In genomic region chr14:22627105-22627829, GRCm38 (mm10) we compare ENCODE assay signal across 10 mouse cellular contexts.
DNase-seq lines count a peak whose midpoint lies in the region; ATAC-seq and TF ChIP-seq lines count a peak whose summit lies in the region.
"Had no signal": no experiment of that assay in that cellular context is flagged by ENCODE, and none has a peak within 500 bp of the region (broad histone marks: within the 10 kb centered on the region; RNA-seq: fewer than 3 reads in every experiment).

No protein-coding gene starts in this region.

- H3K27me3 ChIP-seq in neural tube, embryonic 15.5 days (replicated peaks): no peaks in the 10 kb centered on the region
- H3K27me3 ChIP-seq in stomach, postnatal 0 days (ENCODE audit: control insufficient read depth, insufficient read depth, low read length): no peaks in the 10 kb centered on the region
- 0 out of 2 replicates have a peak, but pooled peaks cover 5% of the 10 kb centered on the region for H3K27me3 ChIP-seq in heart, embryonic 12.5 days (replicated peaks)

- H3K4me1 ChIP-seq in neural tube, embryonic 15.5 days: no peaks in the 10 kb centered on the region
- H3K4me1 ChIP-seq in stomach, postnatal 0 days (replicated peaks; ENCODE audit: control insufficient read depth, insufficient read depth): no peaks in the 10 kb centered on the region
- H3K4me1 ChIP-seq in heart, embryonic 12.5 days (replicated peaks): 0 out of 2 replicates have a peak, but pooled peaks cover 5% of the 10 kb centered on the region

- no peak overlapping the region for H3K9ac ChIP-seq in neural tube, embryonic 15.5 days (replicated peaks)
- no peak overlapping the region for H3K9ac ChIP-seq in stomach, postnatal 0 days (ENCODE audit: low read length)
- H3K9ac ChIP-seq in heart, embryonic 12.5 days: no peak overlapping the region

- TF ChIP-seq CTCF in stomach, postnatal 0 days (IDR thresholded peaks at IDR 0.05; ENCODE audit: low read depth): no peak

- H3K36me3 ChIP-seq in neural tube, embryonic 15.5 days: no peaks in the 10 kb centered on the region
- no peaks in the 10 kb centered on the region for H3K36me3 ChIP-seq in stomach, postnatal 0 days (ENCODE audit: control insufficient read depth, insufficient read depth, low read length)
- no peaks in the 10 kb centered on the region for H3K36me3 ChIP-seq in heart, embryonic 12.5 days

- WGBS in neural tube, embryonic 15.5 days: 62% methylated on average over 8 of the region's 8 CpGs
- WGBS in stomach, postnatal 0 days: 31% methylated on average over 8 of the region's 8 CpGs
- WGBS in heart, embryonic 12.5 days: 62% methylated on average over 8 of the region's 8 CpGs

- peak; percentile 35 for DNase-seq in neural tube, embryonic 10.5 days (ENCODE audit: extremely low spot score, low spot score)
- peak; percentile 47 for DNase-seq in fat pad, adult 2 months (ENCODE audit: extremely low read depth, low read depth, low spot score)
- peak; percentile 94 for DNase-seq in kidney, adult 9 months
- no peak for DNase-seq in stomach, postnatal 0 days (ENCODE audit: low spot score)
- DNase-seq: heart, postnatal 4 days; right cerebral cortex, postnatal 4 days had no signal

- no peaks in the 10 kb centered on the region for H3K9me3 ChIP-seq in neural tube, embryonic 15.5 days (replicated peaks)
- H3K9me3 ChIP-seq in stomach, postnatal 0 days (ENCODE audit: control insufficient read depth, low read length): no peaks in the 10 kb centered on the region
- H3K9me3 ChIP-seq in heart, embryonic 12.5 days (replicated peaks): no peaks in the 10 kb centered on the region

- no peak overlapping the region for H3K27ac ChIP-seq in neural tube, embryonic 15.5 days (replicated peaks)
- H3K27ac ChIP-seq in stomach, postnatal 0 days (replicated peaks): 0 out of 2 replicates have a peak overlapping the region, but pooled peaks have one; percentile 35
- H3K27ac ChIP-seq in heart, embryonic 12.5 days (ENCODE audit: poor library complexity, severe bottlenecking): no peak overlapping the region

- ATAC-seq in neural tube, embryonic 15.5 days (ENCODE audit: low FRiP score): no peak
- ATAC-seq in stomach, postnatal 0 days (ENCODE audit: low FRiP score, low TSS enrichment): peak; percentile 38; the same call in 1 of the 2 replicates
- ATAC-seq in frontal cortex, adult (ENCODE audit: low TSS enrichment): no peak
- ATAC-seq in heart, embryonic 12.5 days (ENCODE audit: insufficient number of reproducible peaks, low FRiP score): no peak
- ATAC-seq: midbrain, embryonic 16.5 days had no signal

- H3K4me2 ChIP-seq in neural tube, embryonic 15.5 days: no peak overlapping the region
- no peak overlapping the region for H3K4me2 ChIP-seq in stomach, postnatal 0 days (replicated peaks; ENCODE audit: low read depth)
- H3K4me2 ChIP-seq in heart, embryonic 12.5 days: no peak overlapping the region

- H3K4me3 ChIP-seq in neural tube, embryonic 15.5 days (replicated peaks): no peak overlapping the region
- H3K4me3 ChIP-seq in stomach, postnatal 0 days (ENCODE audit: low read depth, low read length): no peak overlapping the region
- H3K4me3 ChIP-seq in heart, embryonic 12.5 days: no peak overlapping the region

- no peak for TF ChIP-seq EP300 in stomach, postnatal 0 days (optimal IDR thresholded peaks at IDR 0.05)
